In genomic region chr16:4877195-4877594, GRCm38 (mm10) we compare ENCODE assay signal across 9 mouse cellular contexts. TPM values are rescaled to one million over a fixed set of nuclear protein-coding genes. Genes with fewer than 3 reads are reported as not detected.
DNase-seq lines count a peak whose midpoint lies in the region; ATAC-seq and TF ChIP-seq lines count a peak whose summit lies in the region.
"Had no signal": no experiment of that assay in that cellular context is flagged by ENCODE, and none has a peak within 500 bp of the region (broad histone marks: within the 10 kb centered on the region; RNA-seq: fewer than 3 reads in every experiment).

No protein-coding gene starts in this region.

- ATAC-seq in heart, embryonic 14.5 days (ENCODE audit: insufficient number of reproducible peaks, insufficient read depth, low FRiP score, low read depth): no peak
- no peak for ATAC-seq in G1E (ENCODE audit: extremely low read depth, insufficient number of reproducible peaks, low FRiP score, poor library complexity, severe bottlenecking)
- ATAC-seq in granulocyte monocyte progenitor cell, adult 5-6 weeks (replicated peaks; ENCODE audit: poor library complexity, severe bottlenecking): peak; percentile 19
- no peak for ATAC-seq in liver, embryonic 13.5 days (ENCODE audit: low read depth)

- peak overlapping the region; percentile 76 for H3K4me2 ChIP-seq in heart, embryonic 14.5 days (ENCODE audit: low read length)
- peak overlapping the region; percentile 96 for H3K4me2 ChIP-seq in liver, embryonic 13.5 days

- H3K4me1 ChIP-seq in heart, embryonic 14.5 days (ENCODE audit: control insufficient read depth in 2 of 2, insufficient read depth in 2 of 2, low read length in 2 of 2): peaks cover 20 to 48% of the 10 kb centered on the region in 2 experiments
- peaks cover 89% of the 10 kb centered on the region for H3K4me1 ChIP-seq in G1E (ENCODE audit: insufficient read depth, low read depth, low read length)
- peaks cover 71% of the 10 kb centered on the region for H3K4me1 ChIP-seq in liver, embryonic 13.5 days (replicated peaks)

- 73% methylated on average over 4 of the region's 4 CpGs for WGBS in heart, embryonic 14.5 days
- 72% methylated on average over 4 of the region's 4 CpGs for WGBS in liver, embryonic 13.5 days (ENCODE audit: insufficient replicate concordance)

- H3K36me3 ChIP-seq in heart, embryonic 14.5 days (ENCODE audit: control insufficient read depth, insufficient read depth, low read length): peaks cover 30% of the 10 kb centered on the region
- peaks cover 59% of the 10 kb centered on the region for H3K36me3 ChIP-seq in G1E (replicated peaks)
- peaks cover 25% of the 10 kb centered on the region; the same call in 1 of the 2 replicates for H3K36me3 ChIP-seq in liver, embryonic 13.5 days

- peak overlapping the region; percentile 94; the same call in 1 of the 2 replicates for H3K9ac ChIP-seq in heart, embryonic 14.5 days (ENCODE audit: low read length)
- H3K9ac ChIP-seq in liver, embryonic 13.5 days: peak overlapping the region; percentile 91; the same call in 1 of the 2 replicates

- no peak overlapping the region for H3K4me3 ChIP-seq in heart, embryonic 14.5 days (ENCODE audit: control insufficient read depth in 1 of 2, insufficient read depth in 1 of 2, low read depth in 1 of 2, low read length in 2 of 2)
- H3K4me3 ChIP-seq in G1E (ENCODE audit: low read depth, low read length): peak overlapping the region; percentile 89; the same call in 1 of the 2 replicates
- H3K4me3 ChIP-seq in liver, embryonic 13.5 days (replicated peaks): peak overlapping the region; percentile 88; the same call in 1 of the 2 replicates

- DNase-seq in heart, adult 9 months (ENCODE audit: low spot score in 2 of 2): no peak
- DNase-seq in G1E (ENCODE audit: low spot score): peak; percentile 34
- DNase-seq in liver, embryonic 13.5 days: no peak
- no peak for DNase-seq in natural killer cell, adult 2 months (ENCODE audit: low spot score in 2 of 2)
- no peak for DNase-seq in retina, embryonic 14.5 days (ENCODE audit: low spot score)
- no peak for DNase-seq in kidney, adult 8-10 months
- DNase-seq: kidney, adult 9 months had no signal

- H3K9me3 ChIP-seq in heart, embryonic 14.5 days (ENCODE audit: control insufficient read depth, low read length): no peaks in the 10 kb centered on the region
- no peaks in the 10 kb centered on the region for H3K9me3 ChIP-seq in G1E (replicated peaks)
- H3K9me3 ChIP-seq in liver, embryonic 13.5 days (replicated peaks): no peaks in the 10 kb centered on the region

- no peak for TF ChIP-seq CTCF in G1E (IDR thresholded peaks at IDR 0.05; ENCODE audit: low read depth, low read length)

- H3K27me3 ChIP-seq in heart, embryonic 14.5 days (ENCODE audit: control insufficient read depth, insufficient read depth, low read length): no peaks in the 10 kb centered on the region
- no peaks in the 10 kb centered on the region for H3K27me3 ChIP-seq in G1E (ENCODE audit: insufficient read depth, low read length)
- H3K27me3 ChIP-seq in liver, embryonic 13.5 days: no peaks in the 10 kb centered on the region

- H3K27ac ChIP-seq in heart, embryonic 14.5 days (replicated peaks in 1 of 2; ENCODE audit: control insufficient read depth in 1 of 2, insufficient read depth in 1 of 2, low read depth in 2 of 2, low read length in 2 of 2): peak overlapping the region in 1 of 2 experiments; percentile 99; a peak in 1 of 4 replicates
- peak overlapping the region; percentile 39; the same call in 1 of the 2 replicates for H3K27ac ChIP-seq in liver, embryonic 13.5 days

RNA-seq across cellular contexts. Expression of gene Ubald1, which starts 2.9 kb away (rescaled TPM):
- 24.2 and 25.3 TPM in 2 replicates for polyA plus RNA-seq in heart, embryonic 14.5 days (2014; fragmentation: Nextera tagmentation; extraction: Ambion mirVana)
- 58.9 and 70.4 TPM in 2 replicates for total RNA-seq in G1E (2014; fragmentation: Nextera tagmentation)
- total RNA-seq in G1E (2017): 6.9 and 7.2 TPM in 2 replicates
- polyA plus RNA-seq in G1E (2012): 189 and 228 TPM in 2 replicates
- total RNA-seq in granulocyte monocyte progenitor cell, adult 5-6 weeks (2014; fragmentation: Nextera tagmentation): 37.0 and 39.8 TPM in 2 replicates
- total RNA-seq in granulocyte monocyte progenitor cell, adult 5-6 weeks (2017): 11.4 and 14.1 TPM in 2 replicates
- 12.3 and 13.3 TPM in 2 replicates for polyA plus RNA-seq in liver, embryonic 13.5 days (2015; fragmentation: Nextera tagmentation; extraction: Ambion mirVana)

RNA-seq across cellular contexts. Expression of gene Mgrn1, which starts 8.9 kb away (rescaled TPM):
- polyA plus RNA-seq in heart, embryonic 14.5 days (2014; fragmentation: Nextera tagmentation; extraction: Ambion mirVana): 115 and 120 TPM in 2 replicates
- total RNA-seq in G1E (2014; fragmentation: Nextera tagmentation): 30.4 and 32.1 TPM in 2 replicates
- 16.1 and 18.6 TPM in 2 replicates for total RNA-seq in G1E (2017)
- polyA plus RNA-seq in G1E (2012): 19.3 and 22.5 TPM in 2 replicates
- total RNA-seq in granulocyte monocyte progenitor cell, adult 5-6 weeks (2014; fragmentation: Nextera tagmentation): 28.3 and 33.5 TPM in 2 replicates
- 16.6 and 21.6 TPM in 2 replicates for total RNA-seq in granulocyte monocyte progenitor cell, adult 5-6 weeks (2017)
- polyA plus RNA-seq in liver, embryonic 13.5 days (2015; fragmentation: Nextera tagmentation; extraction: Ambion mirVana): 22.6 and 24.5 TPM in 2 replicates

RNA-seq across cellular contexts. Expression of gene 4930562C15Rik, which starts 42.0 kb away (rescaled TPM):
- 0.28 and 0.58 TPM in 2 replicates for polyA plus RNA-seq in heart, embryonic 14.5 days (2014; fragmentation: Nextera tagmentation; extraction: Ambion mirVana)
- total RNA-seq in G1E (2014; fragmentation: Nextera tagmentation): not detected in 2 replicates
- total RNA-seq in G1E (2017): 0.06 and 0.16 TPM in 2 replicates
- not detected in 2 replicates for polyA plus RNA-seq in G1E (2012)
- not detected in 2 replicates for total RNA-seq in granulocyte monocyte progenitor cell, adult 5-6 weeks (2014; fragmentation: Nextera tagmentation)
- 0.65 TPM in 1 of 2 replicates, not detected in the other for total RNA-seq in granulocyte monocyte progenitor cell, adult 5-6 weeks (2017)
- not detected in 2 replicates for polyA plus RNA-seq in liver, embryonic 13.5 days (2015; fragmentation: Nextera tagmentation; extraction: Ambion mirVana)

Comparison
In these comparisons a context has a peak if more than half of its experiments do, and no peak if none do; other contexts are left out.
1. H3K4me3 ChIP-seq: peak in G1E (single experiment) and liver, embryonic 13.5 days (single experiment); none in heart, embryonic 14.5 days (0 of 2).